Mouse (Mus musculus): ENCODE results near the gene Fhad1. TPM values are rescaled to one million over a fixed set of nuclear protein-coding genes. Genes with fewer than 3 reads are reported as not detected.
"Not testable (repeated sequence)": the region's sequence is repeated elsewhere in the genome, so short reads cannot be mapped to it uniquely, and the experiment has no call there.

Gene Fhad1
- total RNA-seq, 1 experiment from 2014 or later: 0.74 TPM

DNA sequence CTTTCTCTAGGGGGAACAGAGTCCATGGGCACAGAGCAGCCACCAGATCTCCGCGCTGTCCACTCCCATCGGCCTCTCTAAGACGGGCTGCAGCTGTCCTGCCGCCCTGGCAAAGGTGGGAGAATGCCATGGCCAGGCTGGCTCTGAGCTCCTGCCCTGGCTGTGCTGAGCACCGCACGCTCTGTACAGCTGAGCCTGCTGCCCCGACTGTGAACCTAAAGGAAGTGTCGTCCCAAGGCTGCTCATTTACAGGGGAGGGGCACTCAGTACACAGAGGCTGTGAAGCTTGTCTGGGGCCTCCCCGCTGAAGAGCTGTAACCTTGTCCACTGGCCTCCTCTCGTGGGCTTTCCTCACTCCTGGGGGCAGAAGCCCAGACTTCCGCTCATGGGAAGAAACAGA, 29.6 kb upstream of the Fhad1 start:
- DNase-seq: no peak

DNA sequence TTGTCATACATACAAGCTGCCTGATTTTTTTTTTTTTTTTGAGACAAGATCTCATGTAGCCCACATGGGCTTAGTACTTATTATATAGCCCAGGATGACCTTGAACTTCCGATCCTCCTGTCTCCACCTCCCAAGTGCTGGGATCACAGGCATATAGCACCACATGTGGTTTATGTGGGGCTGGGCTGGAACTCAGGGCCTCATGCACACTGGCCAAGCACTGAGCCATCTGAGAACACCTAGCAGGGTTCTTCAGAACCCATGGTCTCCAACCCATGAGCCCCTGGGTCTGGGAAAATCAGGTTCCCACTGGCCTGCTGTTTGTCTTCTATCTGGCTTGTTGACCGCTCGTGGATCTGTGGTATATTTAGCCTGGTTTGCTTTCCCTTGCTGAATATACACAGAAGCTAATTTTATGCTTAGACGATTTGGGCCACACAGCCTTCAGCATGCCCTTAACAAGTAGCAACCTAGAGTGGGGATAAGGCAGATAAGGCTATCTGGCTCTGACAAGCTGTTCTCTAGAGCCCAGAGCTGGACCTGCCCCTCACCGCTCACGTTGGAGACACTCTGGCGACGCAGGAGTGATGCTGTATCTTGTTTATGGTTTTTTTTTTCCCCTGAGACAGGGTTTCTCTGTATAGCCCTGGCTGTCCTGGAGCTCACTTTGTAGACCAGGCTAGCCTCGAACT, 24.9 kb upstream of the Fhad1 start:
- DNase-seq: no peak

DNA sequence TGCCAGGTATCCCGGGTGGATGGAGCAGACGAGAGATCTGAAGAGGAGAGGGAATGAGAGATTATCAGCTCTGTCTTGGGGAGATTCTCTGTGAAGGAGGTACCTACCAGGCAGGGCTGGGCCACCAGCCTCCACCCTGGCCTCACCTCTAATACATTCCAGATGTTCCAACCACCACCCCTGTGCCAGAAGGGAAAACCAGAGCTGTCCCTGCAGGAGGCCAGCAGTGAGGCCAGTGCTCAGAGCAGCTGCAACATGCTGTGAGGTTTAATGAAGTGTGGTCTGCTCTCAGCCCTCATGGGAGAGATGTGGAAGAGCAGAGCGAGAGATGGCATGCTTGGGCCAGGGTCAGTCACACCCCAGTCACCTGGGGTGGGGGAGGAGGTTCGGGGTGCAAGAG, 23.0 kb upstream of the Fhad1 start:
- no peak for DNase-seq

DNA sequence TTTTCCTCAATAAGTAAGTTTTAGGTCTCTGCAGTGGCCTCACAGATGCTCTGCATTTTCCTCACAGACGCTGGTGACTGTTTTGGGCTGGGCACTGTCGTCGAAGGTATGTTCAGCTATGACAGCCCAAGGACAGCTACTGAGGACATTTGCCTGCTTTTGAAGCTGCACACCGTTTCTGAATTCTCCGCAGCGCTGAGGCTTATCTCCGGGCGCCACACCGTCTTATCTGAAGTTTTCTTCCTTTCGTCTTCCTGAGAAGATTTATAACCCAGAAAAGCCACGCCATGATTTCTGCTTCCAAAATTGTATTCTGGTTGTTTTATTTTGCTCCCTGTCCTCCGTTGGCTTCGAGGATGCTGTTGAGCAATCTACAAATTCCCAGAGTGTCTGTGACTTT, 13.7 kb upstream of the Fhad1 start:
- peak; percentile 32 for DNase-seq

DNA sequence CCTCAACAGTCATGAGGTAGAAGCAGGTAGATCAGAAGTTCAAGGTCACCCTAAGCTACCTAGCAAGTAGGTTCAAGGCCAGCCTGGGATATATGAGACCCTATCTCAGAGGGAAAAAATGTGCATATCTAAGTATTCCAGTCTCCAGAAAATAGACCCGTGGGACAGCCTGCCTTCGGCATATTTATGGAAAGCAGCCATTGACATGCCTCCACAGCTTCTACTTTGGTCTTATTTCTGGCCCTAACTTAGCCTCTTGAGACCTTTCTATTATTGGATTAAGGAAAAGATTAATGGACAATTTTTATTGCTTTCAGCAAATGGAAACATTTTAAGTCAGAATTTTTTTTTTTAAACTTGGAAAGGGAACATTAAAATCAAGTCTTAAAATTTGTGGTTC, 12.1 kb upstream of the Fhad1 start:
- no peak for DNase-seq

DNA sequence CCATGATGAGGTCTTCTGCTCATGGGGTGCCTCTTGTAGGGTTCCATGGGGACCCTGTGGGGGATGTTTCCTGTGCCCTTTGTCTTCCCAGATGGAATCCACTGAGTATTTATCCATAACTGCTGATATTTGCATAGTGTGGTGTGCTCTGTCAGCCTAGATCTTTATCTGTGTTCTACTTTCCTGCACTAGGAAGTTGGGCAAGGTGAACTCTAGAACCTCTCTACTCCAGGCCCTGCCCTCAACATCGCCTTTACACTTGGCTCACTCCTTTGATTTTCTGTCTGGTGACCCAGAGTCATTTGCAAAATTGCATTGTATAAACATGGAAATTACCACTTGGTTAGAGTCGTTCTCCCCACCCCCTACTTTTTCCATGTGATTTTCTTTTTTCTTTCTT, 9.7 kb upstream of the Fhad1 start:
- DNase-seq: no peak

DNA sequence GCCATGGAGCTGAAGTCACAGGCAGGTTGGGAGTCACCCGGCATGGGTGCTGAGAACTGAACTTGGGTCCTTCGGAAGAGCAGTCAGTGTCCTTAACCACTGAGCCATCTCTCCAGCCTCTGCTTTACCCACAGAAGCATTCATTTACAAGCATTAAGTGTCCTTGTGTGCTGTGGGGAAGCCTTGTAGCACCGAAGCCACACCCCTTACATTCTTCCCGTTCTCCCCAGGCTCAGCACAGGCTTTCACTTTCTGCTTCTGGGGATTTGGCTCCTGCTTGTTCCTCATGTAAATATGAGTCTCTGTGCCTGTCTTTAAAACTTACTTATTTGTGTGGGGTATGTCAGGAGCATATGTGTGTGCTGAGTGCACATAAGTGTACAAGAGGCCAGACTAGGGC, 8.3 kb upstream of the Fhad1 start:
- DNase-seq: no peak

DNA sequence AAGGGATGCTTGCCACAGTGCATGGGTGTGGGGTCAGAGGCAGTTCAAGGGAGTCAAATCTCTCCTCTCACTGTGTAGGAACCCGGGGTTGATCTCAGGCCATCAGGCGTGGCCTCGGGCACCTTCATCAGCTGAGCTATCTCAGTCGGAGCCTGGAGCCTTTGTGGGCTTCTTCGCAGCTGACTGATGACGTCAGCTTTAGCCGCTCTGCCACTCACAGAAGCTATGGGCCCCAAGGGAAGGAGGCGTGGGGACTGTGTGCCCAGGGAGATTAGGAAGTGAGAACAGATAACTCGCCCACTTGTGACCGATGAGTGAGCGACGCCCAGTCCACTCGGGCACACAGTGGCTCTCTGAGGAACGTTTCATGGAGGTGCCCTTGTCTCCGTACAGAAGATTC, 2.8 kb upstream of the Fhad1 start:
- DNase-seq: no peak

DNA sequence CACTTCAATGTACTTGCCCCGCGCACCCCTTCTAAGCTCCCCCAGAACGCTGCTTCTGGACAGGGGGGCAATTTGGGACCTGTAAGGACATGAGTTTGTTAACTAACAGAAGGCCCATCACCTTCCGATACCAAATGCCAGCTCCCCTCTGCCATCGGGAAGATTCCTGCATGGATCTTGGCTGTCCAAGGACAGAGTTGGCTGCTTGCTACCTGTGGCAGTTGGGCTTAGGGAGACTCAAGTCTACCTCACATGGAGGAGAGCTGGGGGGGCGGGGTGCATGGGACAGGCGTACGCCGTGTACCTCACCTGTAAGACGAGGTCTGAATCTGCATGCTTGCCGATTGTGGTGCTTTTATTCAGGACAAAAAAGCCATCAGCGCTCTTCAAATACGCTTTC, 3.6 kb downstream of the Fhad1 start:
- DNase-seq: no peak

DNA sequence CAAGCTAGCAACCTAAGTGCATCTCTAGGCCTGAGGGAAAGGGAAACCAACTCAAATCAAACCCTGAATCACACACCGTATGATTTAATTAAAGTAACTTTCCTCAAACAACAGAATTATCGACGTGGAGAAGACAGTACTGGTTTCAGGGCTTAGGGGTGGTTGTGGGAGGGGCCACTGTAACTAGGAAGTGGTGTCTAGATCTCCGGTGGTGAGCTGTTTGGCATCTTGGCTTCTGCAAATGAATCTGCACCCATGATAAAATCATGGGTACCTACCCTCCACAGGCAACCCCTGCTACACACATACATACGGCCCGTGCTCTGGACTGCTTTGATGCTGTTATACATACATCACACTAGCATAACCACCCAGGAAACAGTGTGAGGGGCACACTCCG, 4.4 kb downstream of the Fhad1 start:
- no peak for DNase-seq

DNA sequence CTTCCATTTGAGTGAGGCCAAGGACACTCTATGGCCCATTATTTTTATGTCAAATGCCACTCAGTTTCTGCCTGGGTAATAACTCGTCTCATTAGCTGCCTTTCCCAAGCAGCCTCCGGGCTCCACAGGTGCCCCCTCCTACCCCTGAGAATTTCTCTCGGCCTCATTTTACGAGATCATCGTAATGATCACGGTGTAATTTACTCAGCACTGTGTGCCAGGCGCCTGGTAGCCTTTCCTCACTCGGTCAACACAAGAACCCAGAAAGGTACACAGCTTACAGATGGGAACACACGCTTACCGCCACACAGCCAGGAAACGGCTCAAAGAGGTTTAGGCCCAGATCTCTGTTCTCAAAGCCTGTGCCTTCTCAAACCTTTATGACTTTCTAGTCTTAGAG, 6.7 kb downstream of the Fhad1 start:
- DNase-seq: no peak

DNA sequence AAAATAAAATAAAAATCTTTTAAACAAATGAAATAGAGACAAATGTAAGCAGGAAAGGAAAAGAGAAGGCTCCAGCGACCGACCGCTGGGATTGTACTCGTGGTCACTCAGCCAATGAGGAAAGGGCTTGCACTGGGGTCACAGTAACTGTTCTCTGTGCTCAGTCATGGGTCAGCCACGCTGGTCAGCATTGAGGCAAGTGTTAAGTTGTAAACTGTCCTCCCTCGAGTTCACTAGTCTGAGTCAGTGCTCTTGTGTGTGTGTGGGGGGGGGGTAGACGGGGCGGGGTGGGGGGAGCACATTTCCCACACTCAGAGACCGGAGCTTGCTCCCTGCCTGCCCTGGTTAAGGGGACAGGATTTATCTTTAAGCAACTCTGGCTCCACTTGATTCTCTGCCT, 14.3 kb downstream of the Fhad1 start:
- DNase-seq: no peak

DNA sequence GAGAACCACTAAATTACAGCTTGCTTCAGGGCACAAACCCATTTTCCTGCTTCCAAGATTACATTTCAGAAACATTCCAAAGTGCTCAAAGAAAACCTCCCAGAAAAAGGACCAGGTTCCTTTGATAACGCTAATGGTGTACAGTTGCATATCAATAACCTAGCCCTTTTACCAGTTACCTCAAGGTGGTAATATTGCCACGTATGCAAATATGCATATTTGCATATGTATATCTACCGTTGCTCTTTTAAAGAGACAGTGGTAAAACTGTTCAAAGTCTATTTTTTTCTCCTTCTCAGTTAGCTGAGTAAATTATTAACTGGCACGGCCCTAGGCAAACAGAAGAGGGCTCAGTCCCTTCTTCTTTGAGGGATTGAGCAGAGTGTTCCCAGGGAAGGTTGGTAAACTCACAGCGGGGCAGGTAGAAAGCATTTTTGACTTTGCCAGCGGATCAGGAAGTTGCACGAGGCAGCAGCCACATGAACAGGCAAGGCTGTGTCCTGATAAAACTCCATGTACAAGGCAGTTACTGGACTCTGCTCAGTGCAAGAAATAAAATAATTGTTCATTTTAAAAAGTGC, 15.3 kb downstream of the Fhad1 start:
- no peak for DNase-seq

DNA sequence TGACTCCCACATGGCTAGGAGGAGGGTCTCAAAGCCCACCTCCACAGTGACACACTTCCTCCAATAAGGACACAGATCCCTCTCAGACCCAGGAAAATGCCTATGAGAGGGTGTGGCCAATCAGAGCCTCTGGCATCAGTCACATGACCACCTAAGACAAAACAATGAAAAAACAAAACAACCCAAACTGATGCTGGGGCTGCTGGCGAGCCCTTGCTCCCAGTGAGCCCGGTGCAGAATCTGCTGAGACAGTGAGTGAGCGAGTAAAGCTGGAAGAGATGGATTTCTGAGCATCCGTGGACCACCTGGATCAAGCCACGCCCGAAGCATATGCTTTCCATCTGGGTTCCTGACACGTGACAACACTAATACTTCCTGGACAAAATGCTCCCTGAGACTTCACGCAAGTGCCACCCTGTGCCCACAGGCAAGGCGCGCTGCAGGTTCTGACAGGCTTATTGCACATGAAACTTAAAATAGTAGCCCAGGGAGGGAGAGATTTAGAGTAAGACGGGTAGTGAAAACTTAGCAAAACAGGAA, 16.5 kb downstream of the Fhad1 start:
- no peak for DNase-seq

DNA sequence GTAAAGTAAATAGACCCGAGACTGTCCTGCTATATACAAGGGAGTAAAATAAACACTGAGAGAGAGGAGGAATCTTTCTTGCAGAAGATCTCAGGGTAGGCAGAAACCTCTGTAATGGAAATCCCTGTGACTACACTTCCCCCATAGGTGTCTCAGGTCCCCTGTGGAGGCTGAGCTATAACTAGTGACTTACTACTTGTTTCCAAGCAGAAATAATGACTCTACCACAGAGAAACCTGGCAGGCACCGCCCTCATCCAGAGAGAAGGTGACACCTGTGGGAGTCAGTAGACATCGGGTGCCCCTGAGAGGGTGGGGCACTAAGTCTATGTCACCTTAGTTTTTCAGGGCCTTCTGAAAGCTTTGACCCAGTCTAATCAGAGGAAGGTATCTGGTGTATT, 18.0 kb downstream of the Fhad1 start:
- no peak for DNase-seq

DNA sequence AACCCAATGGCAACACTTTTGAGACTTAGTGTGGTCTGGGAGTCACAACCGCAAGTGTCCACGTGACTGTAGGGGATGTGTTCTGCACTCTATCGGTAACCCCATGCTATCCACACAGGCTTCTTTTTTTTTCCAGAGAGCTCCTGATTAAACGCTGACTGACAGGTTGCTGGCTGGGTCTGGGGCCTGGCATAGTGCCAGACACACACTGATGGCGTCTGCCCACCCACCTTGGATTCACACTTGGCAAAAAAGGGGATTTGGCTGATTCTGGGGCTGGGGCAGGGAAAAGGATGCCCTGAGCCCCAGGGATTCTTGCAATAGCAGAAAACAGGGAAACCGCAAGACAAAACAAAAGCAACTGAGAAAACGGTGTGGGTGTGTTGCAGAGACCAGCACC, 18.8 kb downstream of the Fhad1 start:
- no peak for DNase-seq

DNA sequence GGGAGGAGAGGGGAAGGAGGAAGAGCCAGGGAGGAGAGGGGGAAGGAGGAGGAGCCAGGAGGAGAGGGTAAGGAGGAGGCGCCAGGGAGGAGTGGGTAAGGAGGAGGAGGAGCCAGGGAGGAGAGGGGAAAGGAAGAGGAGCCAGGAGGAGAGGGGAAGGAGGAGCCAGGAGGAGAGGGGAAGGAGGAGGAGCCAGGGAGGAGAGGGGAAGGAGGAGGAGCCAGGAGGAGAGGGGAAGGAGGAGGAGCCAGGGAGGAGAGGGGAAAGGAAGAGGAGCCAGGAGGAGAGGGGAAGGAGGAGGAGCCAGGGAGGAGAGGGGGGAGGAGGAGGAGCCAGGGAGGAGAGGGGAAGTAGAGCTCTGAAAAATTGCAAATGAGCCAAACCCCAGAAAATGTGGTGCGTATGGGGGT, 20.8 kb downstream of the Fhad1 start:
- not testable (repeated sequence) for DNase-seq

DNA sequence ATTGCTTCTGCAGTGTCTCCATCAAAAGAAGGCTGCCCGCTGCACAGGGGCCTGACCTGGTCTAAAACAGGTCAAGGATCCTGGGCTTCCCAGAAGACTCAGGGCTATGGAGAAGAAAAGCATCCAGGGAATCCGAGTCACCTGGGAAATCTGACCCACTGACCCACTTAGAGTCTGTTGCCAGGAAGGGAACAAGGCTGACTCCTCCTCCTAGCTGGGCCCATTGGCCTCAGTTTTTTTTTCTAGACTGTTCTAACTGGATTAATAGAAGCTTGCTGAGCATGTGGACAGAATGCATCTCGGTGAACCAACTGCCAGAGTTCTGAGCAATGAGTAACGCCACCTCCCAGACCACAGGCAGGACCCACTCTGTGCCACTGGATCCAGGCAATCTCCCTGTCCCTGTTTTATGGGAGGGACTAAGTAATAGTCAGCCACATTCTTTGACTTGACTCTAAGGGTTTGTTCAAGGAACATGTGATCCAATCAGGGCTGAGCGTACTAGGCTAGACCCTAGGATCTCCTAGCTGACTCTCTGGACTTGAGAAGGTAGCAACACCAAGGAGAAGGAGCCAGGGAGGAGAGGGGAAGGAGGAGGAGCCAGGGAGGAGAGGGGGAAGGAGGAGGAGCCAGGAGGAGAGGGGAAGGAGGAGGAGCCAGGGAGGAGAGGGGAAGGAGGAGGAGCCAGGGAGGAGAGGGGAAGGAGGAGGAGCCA, 21.4 kb downstream of the Fhad1 start:
- no peak for DNase-seq

DNA sequence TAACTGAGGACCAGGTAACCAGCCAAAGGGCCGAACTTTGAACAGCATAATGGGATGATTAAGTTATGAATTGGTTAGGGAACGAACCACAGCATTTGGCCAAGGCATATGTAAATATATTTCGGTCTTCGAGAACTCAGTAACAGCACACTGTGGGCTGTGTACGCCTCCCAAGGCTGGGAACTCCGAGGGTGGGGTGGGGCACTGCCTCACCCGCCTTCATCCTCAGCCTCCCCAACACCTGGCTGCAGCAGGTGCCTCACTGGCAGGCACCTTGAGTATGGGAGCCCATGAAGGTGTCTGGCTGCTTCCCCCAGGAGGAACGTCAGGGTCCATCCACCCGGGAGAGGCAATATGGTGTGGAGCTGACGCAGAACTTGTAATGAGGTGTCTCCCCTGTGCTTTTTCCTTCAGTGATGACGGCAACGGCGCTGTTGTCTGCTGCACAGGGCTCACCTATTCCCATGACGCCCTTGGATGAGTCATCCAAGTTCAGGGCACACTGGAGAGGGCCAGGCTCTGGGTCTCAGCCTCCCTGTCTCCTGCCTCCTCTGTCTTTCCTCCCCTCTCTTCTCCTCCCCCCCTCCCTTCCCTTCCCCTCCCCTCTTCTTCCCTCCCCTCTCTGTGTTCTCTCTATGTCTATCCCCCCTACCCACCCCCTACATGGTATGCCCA, 22.2 kb downstream of the Fhad1 start:
- no peak for DNase-seq

DNA sequence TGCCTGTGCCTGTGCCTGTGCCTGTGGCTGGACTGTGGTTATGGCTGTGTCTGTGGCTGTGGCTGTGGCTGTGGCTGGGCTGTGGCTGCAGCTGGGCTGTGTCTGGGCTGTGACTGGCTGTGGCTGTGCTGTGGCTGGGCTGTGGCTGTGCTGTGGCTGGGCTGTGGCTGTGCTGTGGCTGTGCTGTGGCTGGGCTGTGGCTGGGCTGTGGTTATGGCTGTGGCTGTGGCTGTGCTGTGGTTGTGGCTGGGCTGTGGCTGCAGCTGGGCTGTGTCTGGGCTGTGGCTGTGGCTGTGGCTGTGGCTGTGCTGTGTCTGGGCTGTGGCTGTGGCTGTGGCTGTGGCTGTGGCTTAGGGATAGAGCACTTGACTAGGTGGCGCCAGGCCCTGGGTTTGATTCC, 26.7 kb downstream of the Fhad1 start:
- no peak for DNase-seq

DNA sequence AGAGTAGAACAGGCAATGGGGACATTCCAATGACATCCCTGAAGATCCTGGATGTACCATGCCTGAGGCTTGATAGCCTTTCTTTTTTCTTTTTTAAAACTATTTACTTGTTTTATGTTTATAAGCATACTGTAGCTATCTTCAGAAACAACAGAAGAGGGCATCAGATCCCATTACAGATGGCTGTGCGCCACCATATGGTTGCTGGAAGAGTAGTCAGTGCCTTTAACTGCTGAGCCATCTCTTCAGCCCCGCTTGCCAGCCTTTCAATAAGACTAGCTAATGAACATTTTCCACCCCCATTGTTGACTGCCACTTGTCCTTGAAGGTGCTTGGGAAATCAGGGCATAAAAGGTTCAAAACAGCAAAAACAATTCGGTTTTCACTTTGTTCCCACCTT, 31.2 kb downstream of the Fhad1 start:
- no peak for DNase-seq

DNA sequence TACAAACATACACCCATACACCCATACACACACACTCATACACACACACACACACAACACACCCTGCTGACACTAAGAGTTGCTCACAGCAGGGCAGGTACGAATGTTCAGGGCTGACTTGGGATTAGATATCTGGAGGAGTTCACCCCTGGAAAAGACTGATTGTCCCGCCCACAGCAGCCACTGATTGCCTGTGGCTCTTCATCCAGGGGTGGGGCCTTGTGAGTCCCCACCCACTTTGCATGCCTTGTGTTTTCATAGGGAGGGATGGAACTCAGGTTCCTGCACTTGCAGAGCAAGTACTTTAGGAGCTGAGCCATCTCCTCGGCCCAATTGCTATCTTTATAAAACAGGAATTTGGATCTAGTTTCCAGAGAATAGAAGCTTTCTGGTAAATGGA, 33.4 kb downstream of the Fhad1 start:
- no peak for DNase-seq

DNA sequence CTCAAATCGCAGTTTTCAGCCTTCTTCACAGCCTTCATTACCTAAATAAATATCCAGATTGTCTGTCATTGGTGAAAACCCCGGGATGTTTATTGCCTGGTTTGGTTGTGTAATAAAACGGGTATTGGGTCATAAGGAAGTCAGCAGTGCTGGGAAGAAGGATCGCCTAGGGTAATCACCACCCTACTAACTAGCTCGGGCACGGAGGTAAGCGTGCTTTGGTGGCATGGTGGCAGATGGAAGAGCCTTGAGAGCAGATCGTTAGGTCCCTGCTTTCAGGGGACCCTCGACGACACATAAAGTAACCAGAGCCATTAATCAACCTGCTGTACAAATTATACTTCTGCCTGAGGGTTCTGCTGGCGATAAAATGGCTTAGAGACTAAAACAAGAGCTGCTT, 36.3 kb downstream of the Fhad1 start:
- no peak for DNase-seq
